Mouse (Mus musculus) thymus, adult 2 months (tissue): ENCODE measurements around the gene Sstr3.

ENCODE experiments used
- CTCF ChIP-seq: fragments of 200-500 bp; IDR thresholded peaks from 2 replicates; pipeline ENCODE4 v1.5.1; 2012; ENCODE audit warnings: mild to moderate bottlenecking, control low read depth, low read length, moderate library complexity, borderline replicate concordance; ENCODE audit not compliant: control insufficient read depth, poor library complexity, insufficient read depth; ENCODE audit errors: extremely low read depth
- POLR2A ChIP-seq: fragments of 200-500 bp; IDR thresholded peaks from 2 replicates; pipeline ENCODE4 v1.6.1; 2012; ENCODE audit warnings: mild to moderate bottlenecking, low read length, control low read depth, moderate library complexity; ENCODE audit not compliant: control insufficient read depth, poor library complexity, insufficient read depth; ENCODE audit errors: extremely low read depth

DNA sequence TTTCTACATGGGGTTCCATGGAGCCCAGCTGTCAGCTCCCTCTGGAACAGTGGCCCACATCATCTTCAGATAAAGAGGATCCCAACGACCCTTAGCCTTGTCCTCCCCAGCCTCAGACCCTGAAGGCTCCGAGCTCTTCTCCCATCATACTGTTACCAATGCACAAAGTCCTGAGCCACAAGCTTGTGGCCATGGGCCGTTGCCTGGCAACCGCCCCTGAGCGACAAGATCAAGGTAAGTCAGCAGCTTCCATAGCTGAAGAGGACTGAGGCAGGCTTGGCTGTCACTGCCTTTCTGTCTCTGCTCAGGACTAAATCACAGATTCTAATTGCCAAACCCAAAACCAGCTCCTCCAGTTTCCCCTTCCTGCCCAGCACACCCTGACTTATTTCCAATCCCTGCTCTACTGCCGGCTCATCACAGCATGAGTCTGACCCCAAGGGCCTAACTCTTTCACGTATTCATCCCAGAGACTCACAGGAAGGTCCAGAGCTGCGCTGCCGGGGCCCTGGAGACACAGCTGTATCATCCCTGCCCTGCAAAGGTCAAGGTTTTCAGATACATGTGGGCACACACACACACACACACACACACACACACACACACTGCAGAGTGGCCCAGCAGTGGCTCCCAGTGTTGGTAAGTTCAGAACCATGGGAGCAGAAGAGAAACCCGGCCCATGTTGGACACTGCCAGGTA is 8.6 kb downstream of the Sstr3 start:
- TF ChIP-seq POLR2A (no peak), CTCF (no peak)
